Mouse (Mus musculus) heart, postnatal 25 days (tissue): ENCODE measurements around the gene Adgrb3. TPM values are rescaled to one million over a fixed set of nuclear protein-coding genes. Genes with fewer than 3 reads are reported as not detected.
"Not testable (repeated sequence)": the region's sequence is repeated elsewhere in the genome, so short reads cannot be mapped to it uniquely, and the experiment has no call there.

ENCODE experiments used
- DNase-seq: peaks from one replicate; pipeline ENCODE4 v3.0.0; 2022; ENCODE audit warnings: low spot score
- intact Hi-C: fragments of 180-260 bp; cut with DNase I; formaldehyde crosslinking; loops from one replicate; pipeline ENCODE4 v1.15.1; 2025
- total RNA-seq, 2 experiments: library from RNA; stranded (reverse); gene quantifications; 2 replicates each; pipeline ENCODE4 v1.2.3; 2021

Adgrb3 gene
- total RNA-seq, 2 experiments from 2014 or later, result not detected

GRCm38 (mm10) chr1:25042091-25042490 is 787.4 kb downstream of the Adgrb3 start:
- no peak for DNase-seq
- intact Hi-C loops, result no loop called here

GRCm38 (mm10) chr1:25034161-25034560 is 795.3 kb downstream of the Adgrb3 start:
- DNase-seq, result no peak
- intact Hi-C loops, result no loop called here

GRCm38 (mm10) chr1:25033155-25034095 is 796.1 kb downstream of the Adgrb3 start:
- DNase-seq, result no peak
- intact Hi-C loops, result no loop called here

GRCm38 (mm10) chr1:25023156-25023555 is 806.4 kb downstream of the Adgrb3 start:
- intact Hi-C loops, result no loop called here

GRCm38 (mm10) chr1:25017851-25018250 is 811.7 kb downstream of the Adgrb3 start:
- intact Hi-C loops, DNase-seq: not testable (repeated sequence)

More at GRCm38 (mm10) chr1:25023156-25023555, 806.4 kb downstream of the Adgrb3 start:
- DNase-seq, result no peak
